Mouse (Mus musculus): Measurements from ENCODE around the gene Olfr502.
"Not testable (repeated sequence)": the region's sequence is repeated elsewhere in the genome, so short reads cannot be mapped to it uniquely, and the experiment has no call there.

Olfr502 gene

GRCm38 (mm10) chr7:108524965-108525364 lies at the start of gene Olfr502:
TSS of gene Olfr502 (minus strand) at chr7:108525065.
- no peak for ATAC-seq (ENCODE audit: low TSS enrichment)

GRCm38 (mm10) chr7:108565693-108566092 lies 40.8 kb upstream of the Olfr502 start, which contains the start of gene Olfr504:
TSS of gene Olfr504 (minus strand) at chr7:108565793.
- no peak for ATAC-seq (ENCODE audit: low TSS enrichment)

- not testable (repeated sequence) for ATAC-seq (ENCODE audit: low TSS enrichment)
Measured at GRCm38 (mm10) chr7:108544227-108544626, 19.4 kb upstream of the Olfr502 start, which contains the start of gene Olfr503. TSS of gene Olfr503 (plus strand) at chr7:108544527.

GRCm38 (mm10) chr7:108542416-108542815 lies 17.6 kb upstream of the Olfr502 start:
- no peak for ATAC-seq (ENCODE audit: low TSS enrichment)
